ENCODE assay signal across 13 mouse cellular contexts in genomic region chr15:30271141-30271572, GRCm38 (mm10).
DNase-seq lines count a peak whose midpoint lies in the region; ATAC-seq and TF ChIP-seq lines count a peak whose summit lies in the region.
"Had no signal": no experiment of that assay in that cellular context is flagged by ENCODE, and none has a peak within 500 bp of the region (broad histone marks: within the 10 kb centered on the region; RNA-seq: fewer than 3 reads in every experiment).

No protein-coding gene starts in this region.

- no peak overlapping the region for H3K9ac ChIP-seq in liver, postnatal 0 days (replicated peaks)
- no peak overlapping the region for H3K9ac ChIP-seq in liver, embryonic 11.5 days (ENCODE audit: low read depth, low read length)
- H3K9ac ChIP-seq in forebrain, postnatal 0 days, result no peak overlapping the region
- H3K9ac ChIP-seq: heart, embryonic 12.5 days; lung, embryonic 15.5 days had no signal

- H3K4me2 ChIP-seq in liver, postnatal 0 days (ENCODE audit: low read depth, low read length), result peak overlapping the region; percentile 32
- no peak overlapping the region for H3K4me2 ChIP-seq in liver, embryonic 11.5 days
- H3K4me2 ChIP-seq in forebrain, postnatal 0 days (ENCODE audit: low read depth), result peak overlapping the region; percentile 3
- peak overlapping the region; percentile 40 for H3K4me2 ChIP-seq in myocyte (ENCODE audit: low read depth)
- H3K4me2 ChIP-seq: heart, embryonic 12.5 days; lung, embryonic 15.5 days had no signal

- no peaks in the 10 kb centered on the region for H3K79me2 ChIP-seq in myocyte (ENCODE audit: control insufficient read depth, insufficient read depth)

- H3K36me3 ChIP-seq in liver, postnatal 0 days (replicated peaks; ENCODE audit: insufficient read depth, low read length), result no peaks in the 10 kb centered on the region
- H3K36me3 ChIP-seq in liver, embryonic 11.5 days (ENCODE audit: control insufficient read depth, insufficient read depth, low read length), result no peaks in the 10 kb centered on the region
- no peaks in the 10 kb centered on the region for H3K36me3 ChIP-seq in forebrain, postnatal 0 days (ENCODE audit: insufficient read depth)
- no peaks in the 10 kb centered on the region for H3K36me3 ChIP-seq in myocyte (ENCODE audit: control insufficient read depth, insufficient read depth)
- H3K36me3 ChIP-seq: heart, embryonic 12.5 days; lung, embryonic 15.5 days had no signal

- DNase-seq in frontal cortex, postnatal 25 days (ENCODE audit: low spot score in 2 of 2), result no peak
- DNase-seq in liver, postnatal 0 days, result peak; percentile 17
- no peak for DNase-seq in liver, embryonic 11.5 days (ENCODE audit: low spot score)
- peak; percentile 73 for DNase-seq in forebrain, postnatal 0 days
- no peak for DNase-seq in urinary bladder, postnatal 10 days (ENCODE audit: low spot score)

- TF ChIP-seq EP300 in liver, postnatal 0 days (IDR thresholded peaks at IDR 0.05; ENCODE audit: low read depth), result no peak

- ATAC-seq in frontal cortex, adult (ENCODE audit: low TSS enrichment), result peak; percentile 64
- ATAC-seq in liver, postnatal 0 days, result peak; percentile 75
- ATAC-seq in liver, embryonic 11.5 days (replicated peaks; ENCODE audit: low FRiP score), result no peak
- ATAC-seq in forebrain, postnatal 0 days, result peak; percentile 88
- ATAC-seq in megakaryocyte-erythroid progenitor cell, adult 5-6 weeks (replicated peaks; ENCODE audit: low FRiP score, low TSS enrichment, poor library complexity, severe bottlenecking), result no peak

- no peak for TF ChIP-seq POLR2A in myocyte (IDR thresholded peaks at IDR 0.05; ENCODE audit: insufficient read length, low read depth)

- no peak overlapping the region for H3ac ChIP-seq in myocyte (ENCODE audit: control insufficient read depth, insufficient read length)

- no peaks in the 10 kb centered on the region for H3K27me3 ChIP-seq in liver, postnatal 0 days (ENCODE audit: insufficient read depth, low read length)
- no peaks in the 10 kb centered on the region for H3K27me3 ChIP-seq in liver, embryonic 11.5 days (replicated peaks; ENCODE audit: control insufficient read depth, insufficient read depth, low read length)
- H3K27me3 ChIP-seq in forebrain, postnatal 0 days (ENCODE audit: insufficient read depth, low read length), result no peaks in the 10 kb centered on the region
- H3K27me3 ChIP-seq in myocyte (ENCODE audit: control insufficient read depth, insufficient read depth, insufficient read length), result no peaks in the 10 kb centered on the region
- H3K27me3 ChIP-seq: heart, embryonic 12.5 days; lung, embryonic 15.5 days; megakaryocyte, embryonic 14.5 days had no signal

- no peaks in the 10 kb centered on the region; the same call in 1 of the 2 replicates for H3K4me1 ChIP-seq in liver, postnatal 0 days (ENCODE audit: insufficient read depth)
- H3K4me1 ChIP-seq in liver, embryonic 11.5 days (replicated peaks; ENCODE audit: control insufficient read depth, insufficient read depth, low read length), result no peaks in the 10 kb centered on the region
- peaks cover 17% of the 10 kb centered on the region; the same call in 1 of the 2 replicates for H3K4me1 ChIP-seq in forebrain, postnatal 0 days (ENCODE audit: insufficient read depth)
- H3K4me1 ChIP-seq: heart, embryonic 12.5 days; lung, embryonic 15.5 days; megakaryocyte, embryonic 14.5 days had no signal

- no peak overlapping the region for H3K4me3 ChIP-seq in liver, postnatal 0 days (ENCODE audit: low read depth, low read length)
- no peak overlapping the region for H3K4me3 ChIP-seq in liver, embryonic 11.5 days (ENCODE audit: low read depth, low read length)
- H3K4me3 ChIP-seq in forebrain, postnatal 0 days (ENCODE audit: low read depth, low read length), result no peak overlapping the region
- H3K4me3 ChIP-seq in myocyte, result no peak overlapping the region
- H3K4me3 ChIP-seq: heart, embryonic 12.5 days; lung, embryonic 15.5 days; megakaryocyte, embryonic 14.5 days had no signal

- 61% methylated on average over 8 of the region's 8 CpGs for WGBS in liver, postnatal 0 days (ENCODE audit: insufficient replicate concordance)
- 79% methylated on average over 8 of the region's 8 CpGs for WGBS in liver, embryonic 11.5 days
- 32% methylated on average over 8 of the region's 8 CpGs for WGBS in forebrain, postnatal 0 days

- TF ChIP-seq CTCF in liver, postnatal 0 days (IDR thresholded peaks at IDR 0.05; ENCODE audit: low read depth), result no peak
- no peak for TF ChIP-seq CTCF in forebrain, postnatal 0 days (IDR thresholded peaks at IDR 0.05; ENCODE audit: low read depth)

- H3K27ac ChIP-seq in liver, postnatal 0 days (ENCODE audit: low read depth), result no peak overlapping the region
- no peak overlapping the region for H3K27ac ChIP-seq in liver, embryonic 11.5 days (ENCODE audit: low read depth, low read length)
- H3K27ac ChIP-seq in forebrain, postnatal 0 days (ENCODE audit: low read depth, low read length), result peak overlapping the region; percentile 47; the same call in 1 of the 2 replicates
- H3K27ac ChIP-seq: kidney, postnatal 0 days; lung, embryonic 15.5 days; stomach, postnatal 0 days had no signal

- no peaks in the 10 kb centered on the region for H3K9me3 ChIP-seq in liver, postnatal 0 days (ENCODE audit: low read length)
- H3K9me3 ChIP-seq in liver, embryonic 11.5 days (ENCODE audit: control insufficient read depth, low read length), result no peaks in the 10 kb centered on the region
- H3K9me3 ChIP-seq in forebrain, postnatal 0 days (ENCODE audit: low read length), result no peaks in the 10 kb centered on the region
- H3K9me3 ChIP-seq: heart, embryonic 12.5 days; lung, embryonic 15.5 days had no signal

TF ChIP-seq in myocyte, 11 proteins besides CTCF, POLR2A, EP300 and RAD21:
- TF ChIP-seq SRF (IDR thresholded peaks at IDR 0.05; ENCODE audit: control insufficient read depth, insufficient read length, low read depth) (no peak), MYOD1 (IDR thresholded peaks at IDR 0.05; ENCODE audit: control insufficient read depth in 1 of 3, insufficient read length in 2 of 3, low read depth in 2 of 3) (peak in 2 of 3 experiments; percentile 24 to 60)

Comparison
In these comparisons a context has a peak if more than half of its experiments do, and no peak if none do; other contexts are left out.
1. ATAC-seq: peak in frontal cortex, adult (single experiment), liver, postnatal 0 days (single experiment) and forebrain, postnatal 0 days (single experiment); none in liver, embryonic 11.5 days (single experiment) and megakaryocyte-erythroid progenitor cell, adult 5-6 weeks (single experiment).
2. DNase-seq: peak in liver, postnatal 0 days (single experiment) and forebrain, postnatal 0 days (single experiment); none in frontal cortex, postnatal 25 days (0 of 2), liver, embryonic 11.5 days (single experiment) and urinary bladder, postnatal 10 days (single experiment).